Mouse (Mus musculus): Measurements from ENCODE around the gene Sik3.
"Not testable (repeated sequence)": the region's sequence is repeated elsewhere in the genome, so short reads cannot be mapped to it uniquely, and the experiment has no call there.

The Sik3 gene

DNA sequence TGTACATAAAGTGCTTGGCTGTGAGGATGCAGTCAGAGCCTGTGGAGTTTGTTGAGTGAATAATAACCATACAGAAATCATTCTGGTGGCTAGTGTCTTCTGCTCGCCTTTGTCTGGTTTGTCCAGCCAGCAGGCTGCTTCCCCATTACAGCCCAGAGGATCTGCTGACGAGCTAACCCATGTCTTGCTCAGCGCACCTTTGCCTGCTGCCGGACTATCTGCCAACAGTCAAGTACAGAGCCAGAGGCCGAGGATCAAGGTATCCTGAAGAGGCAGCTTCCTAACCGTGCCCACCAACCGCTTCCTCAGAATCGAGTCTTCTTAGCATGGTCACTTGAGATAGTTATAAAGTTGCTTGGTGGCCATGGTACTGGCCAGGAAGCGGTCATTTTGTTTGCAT, 93.5 kb downstream of the Sik3 start:
- DNase-seq (ENCODE audit: low spot score in 2 of 2): no peak

DNA sequence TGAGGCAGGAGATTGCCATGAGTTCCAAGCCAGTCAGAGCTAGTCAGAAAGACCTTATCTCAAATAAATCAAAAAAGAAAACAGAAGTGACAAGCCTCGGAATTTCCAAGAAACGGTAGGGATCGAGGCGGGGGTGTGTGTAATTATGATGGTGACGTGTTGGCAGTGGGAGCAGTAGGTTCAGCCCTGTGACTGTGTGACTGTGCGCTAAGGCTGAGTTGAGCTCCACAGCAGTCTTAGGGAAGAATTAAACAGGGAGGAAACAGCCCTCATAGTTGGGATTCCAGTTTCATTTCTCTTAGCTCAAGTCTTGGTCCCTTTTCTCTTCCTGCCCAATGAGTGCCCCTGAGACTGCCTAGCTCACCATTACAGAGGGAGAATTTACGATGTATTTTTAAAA, 98.0 kb downstream of the Sik3 start:
- DNase-seq (ENCODE audit: low spot score in 2 of 2): no peak

DNA sequence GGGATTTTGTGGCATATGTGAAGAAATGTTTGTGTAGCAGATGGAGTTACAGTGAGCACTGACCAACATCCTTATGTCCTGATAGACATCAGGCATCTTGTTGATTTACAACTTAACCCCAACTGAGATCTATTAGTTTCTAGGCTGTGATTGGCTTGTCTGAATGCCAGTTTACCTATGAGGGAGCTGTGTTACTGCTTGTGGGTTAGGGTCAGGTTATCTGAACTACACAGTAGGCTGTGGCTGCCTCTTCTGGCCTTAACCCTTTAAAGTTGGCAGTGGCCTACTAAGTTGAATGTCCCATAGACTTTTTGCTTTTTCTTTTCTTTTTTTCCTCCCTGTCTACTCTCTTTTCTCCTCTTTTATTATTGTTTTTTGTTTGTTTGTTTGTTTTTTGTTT, 98.7 kb downstream of the Sik3 start:
- no peak for DNase-seq (ENCODE audit: low spot score in 2 of 2)

DNA sequence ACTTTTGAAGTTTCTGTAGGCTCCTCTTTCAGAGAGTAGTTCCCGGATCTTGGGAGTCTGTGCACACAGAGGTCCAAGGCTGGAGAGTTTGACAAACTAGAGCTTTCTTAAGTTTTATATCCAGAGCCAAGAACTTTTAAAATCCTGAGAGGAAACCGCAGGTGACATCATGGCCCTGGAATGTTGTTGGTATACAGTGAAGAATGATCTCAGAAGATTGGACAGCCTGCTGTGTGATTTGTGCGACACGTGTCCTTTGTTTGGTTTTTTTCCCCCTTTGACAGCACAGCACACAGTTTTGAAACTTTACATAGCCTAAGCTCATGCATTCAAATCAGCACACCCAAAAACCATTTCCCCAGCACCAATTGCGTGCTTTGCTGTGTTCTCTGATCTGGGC, 99.6 kb downstream of the Sik3 start:
- DNase-seq (ENCODE audit: low spot score in 2 of 2): no peak

DNA sequence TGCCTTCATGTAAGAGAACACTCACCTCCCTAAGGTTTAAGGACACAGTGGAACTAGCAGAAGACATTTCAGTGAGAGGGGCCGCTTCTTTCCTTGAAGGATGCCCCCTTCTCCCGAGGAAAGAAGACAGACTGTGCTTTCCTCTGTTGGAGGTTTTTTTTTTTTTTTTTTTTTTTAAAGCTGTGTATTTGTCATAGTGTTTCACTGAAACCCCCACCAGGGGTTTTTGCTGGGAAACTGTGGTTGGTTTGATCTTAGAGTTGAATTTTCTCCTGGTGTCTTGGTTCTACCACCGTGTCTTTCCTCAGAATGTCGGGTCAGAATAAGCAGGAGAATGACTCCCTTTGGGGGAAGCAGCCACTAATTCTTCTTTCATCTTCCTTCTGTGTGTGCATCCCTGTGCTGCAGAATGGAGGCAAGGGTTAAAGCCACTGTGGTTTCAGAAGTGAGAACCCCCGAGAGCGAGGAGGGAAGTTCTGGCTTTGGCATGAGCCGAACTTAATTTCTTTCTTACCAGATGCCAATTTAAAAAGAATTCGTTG, 106.3 kb downstream of the Sik3 start:
- no peak for DNase-seq (ENCODE audit: low spot score in 2 of 2)

DNA sequence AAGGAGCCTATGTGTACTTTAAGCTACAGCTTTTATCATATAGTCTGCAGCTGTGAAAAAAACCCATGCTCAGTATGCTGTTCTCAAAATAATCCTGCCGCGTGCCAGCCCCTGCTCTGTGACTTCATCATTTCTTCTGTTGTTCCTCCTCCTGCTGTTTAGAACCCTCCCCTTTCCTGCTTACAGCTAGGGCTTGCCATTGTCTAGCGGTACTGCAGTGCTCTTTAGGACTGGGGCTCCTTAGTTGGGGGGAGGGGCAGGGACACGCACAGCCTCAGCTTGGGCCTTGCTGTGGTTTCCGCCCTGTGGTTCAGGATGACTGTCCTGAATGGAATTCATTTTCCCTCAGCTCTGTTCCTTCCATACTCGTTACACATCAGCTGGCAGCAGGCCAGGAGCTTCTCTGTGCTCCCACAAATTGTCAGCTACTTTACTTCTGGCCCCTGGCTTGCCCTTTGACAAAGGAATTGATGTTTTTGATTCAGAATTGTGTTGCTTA, 107.4 kb downstream of the Sik3 start:
- peak; percentile 44 to 61 for DNase-seq (ENCODE audit: low spot score in 2 of 2)

DNA sequence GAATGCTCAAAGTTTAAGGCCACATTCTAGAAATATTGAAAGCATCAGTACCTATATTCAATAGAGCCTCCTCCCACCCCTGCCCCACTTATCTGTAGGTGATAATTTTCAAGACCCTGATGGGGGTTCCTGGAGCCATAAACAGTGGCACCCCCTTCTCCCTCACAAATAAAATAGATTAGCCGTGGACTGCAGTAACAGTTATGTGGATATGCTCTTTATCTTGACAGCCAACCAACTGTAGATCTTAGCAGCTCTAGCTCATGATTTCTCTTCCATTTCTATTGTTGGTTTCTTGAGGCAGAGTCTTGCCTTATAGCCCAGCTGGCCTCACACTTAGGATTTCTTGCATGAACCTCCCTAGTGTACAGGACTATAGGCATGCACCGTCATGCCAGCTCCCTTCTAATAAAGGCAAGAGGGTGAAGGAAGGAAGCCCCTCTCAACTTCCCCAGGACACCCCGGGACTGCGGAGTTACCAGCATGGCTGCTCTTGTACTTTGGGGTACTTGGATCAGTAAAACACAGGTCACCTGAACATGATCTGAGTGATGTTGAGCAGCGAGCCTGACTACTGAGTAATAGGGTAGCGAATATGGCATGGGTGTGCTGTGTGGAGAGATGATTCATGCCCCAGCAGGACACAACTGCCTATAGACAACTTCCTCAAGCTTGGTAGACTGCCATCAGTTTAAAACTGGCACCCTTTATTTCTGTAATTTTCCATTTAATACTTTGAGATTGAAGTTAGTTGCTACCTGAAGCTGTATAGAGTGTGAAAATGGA, 108.0 kb downstream of the Sik3 start:
- no peak for DNase-seq (ENCODE audit: low spot score in 2 of 2)

DNA sequence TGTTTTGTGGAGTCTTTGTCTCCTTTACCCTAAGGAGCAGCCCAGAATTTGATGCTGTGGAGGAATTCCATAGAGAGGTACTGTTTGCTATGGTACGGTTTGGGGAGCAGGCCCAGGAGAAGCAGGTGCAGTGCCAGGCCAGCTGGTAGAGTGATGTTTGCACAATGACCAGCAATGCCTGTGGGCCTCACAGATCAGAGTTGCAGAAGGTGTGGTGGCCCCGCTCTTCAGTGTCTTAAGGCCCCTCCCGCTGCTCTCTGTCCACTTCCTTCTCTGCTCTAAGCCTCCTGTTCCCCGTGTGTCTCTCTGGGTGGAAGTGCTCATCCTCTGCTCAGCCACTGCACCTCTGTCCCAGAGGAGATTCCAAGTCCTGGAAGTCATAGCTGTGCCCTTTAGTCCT, 108.9 kb downstream of the Sik3 start:
- DNase-seq (ENCODE audit: low spot score in 2 of 2): no peak

DNA sequence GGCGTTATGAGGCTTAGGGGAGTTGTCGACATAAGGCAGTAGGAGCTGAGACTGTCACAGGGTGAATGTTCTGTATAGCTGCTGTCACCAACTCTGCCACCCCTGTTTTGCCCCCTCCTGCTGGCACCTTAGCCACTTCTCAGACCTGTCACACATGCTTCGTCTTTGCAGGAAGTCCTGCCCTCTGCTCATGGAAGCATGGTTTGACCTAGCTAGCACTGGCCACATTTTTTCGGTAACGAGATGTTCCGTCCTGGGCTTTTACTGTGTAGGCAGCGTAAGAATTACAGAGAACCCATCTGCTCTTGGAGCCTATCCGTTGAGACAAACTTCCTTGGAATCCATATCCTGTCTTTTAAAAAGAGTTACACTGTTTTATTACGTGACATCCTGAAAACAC, 110.1 kb downstream of the Sik3 start:
- DNase-seq (ENCODE audit: low spot score in 2 of 2): no peak

DNA sequence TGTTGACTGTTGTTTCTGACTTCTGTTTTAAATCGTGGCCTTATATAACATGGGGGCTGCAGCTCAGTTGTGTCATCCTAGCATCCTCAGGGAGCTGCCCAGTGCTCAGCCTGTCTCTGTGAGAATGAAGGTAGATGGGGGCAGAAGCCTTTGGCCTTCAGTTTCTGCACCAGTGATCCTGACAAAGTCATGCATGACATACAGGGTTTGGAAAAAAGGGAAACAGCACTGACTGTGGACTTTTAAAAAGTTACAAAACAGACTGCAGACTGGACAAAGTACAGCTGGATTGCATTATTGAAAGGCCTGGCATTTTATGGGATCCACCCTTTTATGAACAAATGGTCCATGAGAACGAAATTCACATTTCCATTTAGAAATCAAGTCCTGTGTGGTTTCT, 113.7 kb downstream of the Sik3 start:
- no peak for DNase-seq (ENCODE audit: low spot score in 2 of 2)

DNA sequence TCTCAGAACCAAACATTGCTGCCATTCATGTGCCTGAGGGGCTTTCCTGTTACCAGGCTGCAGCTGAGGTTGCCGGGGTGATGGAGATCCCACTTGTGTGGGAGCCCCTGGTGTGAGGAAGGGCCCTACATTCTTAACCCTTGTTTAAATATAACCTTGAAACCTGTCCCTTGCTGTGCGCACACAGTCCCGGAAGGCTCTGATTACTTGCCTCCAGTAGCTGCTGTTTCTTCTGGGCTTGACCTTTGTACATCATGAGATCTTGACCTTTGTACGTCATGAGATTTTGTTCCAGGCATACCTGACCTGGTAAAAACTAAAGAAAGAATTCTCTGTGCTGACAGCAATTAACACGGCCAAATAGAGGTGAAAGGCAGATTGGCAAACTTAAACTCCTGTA, 114.7 kb downstream of the Sik3 start:
- DNase-seq (ENCODE audit: low spot score in 2 of 2): no peak

DNA sequence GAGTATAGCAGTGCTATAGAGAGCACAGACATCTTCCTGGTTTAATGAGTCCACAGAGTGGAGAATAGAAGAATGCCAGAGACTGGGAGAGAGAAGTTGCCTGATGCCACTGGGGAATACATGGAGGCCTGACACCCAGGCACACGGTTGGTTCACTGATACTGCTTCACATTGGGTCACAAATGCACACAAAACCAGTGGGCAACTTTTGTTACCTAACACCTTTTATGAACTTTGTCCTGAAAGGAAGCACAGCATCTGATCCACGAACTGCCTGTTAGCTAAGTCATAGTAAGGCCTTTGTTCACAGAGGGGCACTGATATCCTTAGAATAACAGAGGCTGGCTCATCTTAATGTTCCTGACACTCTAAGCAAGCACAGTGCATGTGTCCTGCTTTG, 116.6 kb downstream of the Sik3 start:
- DNase-seq (ENCODE audit: low spot score in 2 of 2): no peak

DNA sequence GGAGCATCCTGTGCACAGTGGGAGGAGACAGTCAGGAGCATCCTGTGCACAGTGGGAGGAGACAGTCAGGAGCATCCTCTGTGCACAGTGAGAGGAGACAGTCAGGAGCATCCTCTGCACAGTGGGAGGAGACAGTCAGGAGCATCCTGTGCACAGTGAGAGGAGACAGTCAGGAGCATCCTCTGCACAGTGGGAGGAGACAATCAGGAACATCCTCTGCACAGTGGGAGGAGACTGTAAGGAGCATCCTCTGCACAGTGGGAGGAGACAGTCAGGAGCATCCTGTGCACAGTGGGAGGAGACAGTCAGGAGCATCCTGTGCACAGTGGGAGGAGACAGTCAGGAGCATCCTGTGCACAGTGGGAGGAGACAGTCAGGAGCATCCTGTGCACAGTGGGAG, 120.2 kb downstream of the Sik3 start:
- not testable (repeated sequence) for DNase-seq (ENCODE audit: low spot score in 2 of 2)

DNA sequence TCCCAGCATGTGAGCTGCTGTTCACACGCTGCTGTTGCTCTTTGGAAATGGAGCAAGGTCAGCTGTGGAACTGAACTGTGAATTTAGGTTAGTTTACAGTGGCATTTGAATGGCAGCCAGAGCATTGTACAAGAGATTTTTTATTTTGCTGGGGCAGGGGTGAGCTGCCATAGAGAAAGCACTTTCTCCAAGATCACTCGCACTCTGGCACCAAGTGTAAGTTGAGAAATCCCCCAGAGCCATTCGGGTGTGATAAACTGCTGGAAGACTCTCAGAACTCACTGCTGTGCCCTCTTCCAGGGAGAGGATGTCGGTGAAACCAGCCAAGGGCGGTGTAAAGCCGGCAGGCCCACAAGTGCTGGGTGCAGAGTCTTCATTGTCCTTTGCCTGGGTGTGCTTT, 126.2 kb downstream of the Sik3 start:
- no peak for DNase-seq (ENCODE audit: low spot score in 2 of 2)

DNA sequence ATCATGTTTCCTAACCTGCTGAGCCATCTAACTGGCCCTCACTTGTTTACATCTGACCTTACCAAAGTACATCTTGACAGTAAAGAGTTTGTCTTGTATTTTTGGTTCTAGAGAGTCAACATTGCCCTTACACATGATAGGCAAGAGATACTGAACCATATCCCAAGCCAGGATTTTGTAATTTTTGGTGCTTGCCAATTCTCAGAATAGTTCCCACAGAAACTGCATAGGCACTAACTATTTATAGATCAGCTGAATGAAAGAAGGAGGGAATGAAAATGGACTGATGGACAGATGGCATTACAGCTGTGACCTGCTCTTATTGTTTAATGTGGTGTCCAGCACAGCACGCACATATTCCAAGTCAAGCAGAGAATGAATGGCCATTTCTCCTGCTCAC, 128.2 kb downstream of the Sik3 start:
- no peak for DNase-seq (ENCODE audit: low spot score in 2 of 2)

DNA sequence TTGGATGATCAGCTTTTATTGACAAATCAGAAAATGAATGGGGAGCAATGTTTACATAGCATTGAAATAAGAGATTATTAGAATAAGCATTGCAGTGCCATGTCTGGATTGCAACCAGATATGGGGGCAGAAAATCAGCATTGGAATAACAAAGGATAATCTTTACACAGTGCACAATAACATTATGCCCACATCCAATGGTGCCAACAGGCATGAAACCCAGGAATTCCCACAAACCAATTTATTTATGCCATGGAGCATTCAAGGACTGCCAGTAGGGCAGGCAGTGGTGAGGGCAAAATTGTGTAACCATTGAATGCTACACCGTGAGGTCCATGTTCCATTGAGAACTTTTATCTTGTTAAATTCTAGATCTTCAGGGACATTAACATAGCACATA, 129.4 kb downstream of the Sik3 start:
- no peak for DNase-seq (ENCODE audit: low spot score in 2 of 2)

DNA sequence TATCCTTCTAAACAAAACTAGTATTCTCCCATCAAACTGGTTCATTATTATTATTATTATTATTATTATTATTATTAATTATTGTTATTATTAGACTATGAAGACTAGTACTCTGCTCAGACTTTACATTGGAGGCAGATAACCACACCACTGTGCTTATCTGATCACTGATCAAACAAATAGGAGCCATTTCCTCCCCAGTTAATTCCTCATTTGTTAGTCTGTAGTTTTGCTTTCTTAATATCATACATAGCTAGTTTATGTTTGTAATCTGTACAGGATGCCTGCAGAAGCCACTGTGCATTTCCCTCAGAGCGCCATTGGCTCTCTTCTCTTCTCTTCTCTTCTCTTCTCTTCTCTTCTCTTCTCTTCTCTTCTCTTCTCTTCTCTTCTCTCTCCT, 129.9 kb downstream of the Sik3 start:
- no peak for DNase-seq (ENCODE audit: low spot score in 2 of 2)

DNA sequence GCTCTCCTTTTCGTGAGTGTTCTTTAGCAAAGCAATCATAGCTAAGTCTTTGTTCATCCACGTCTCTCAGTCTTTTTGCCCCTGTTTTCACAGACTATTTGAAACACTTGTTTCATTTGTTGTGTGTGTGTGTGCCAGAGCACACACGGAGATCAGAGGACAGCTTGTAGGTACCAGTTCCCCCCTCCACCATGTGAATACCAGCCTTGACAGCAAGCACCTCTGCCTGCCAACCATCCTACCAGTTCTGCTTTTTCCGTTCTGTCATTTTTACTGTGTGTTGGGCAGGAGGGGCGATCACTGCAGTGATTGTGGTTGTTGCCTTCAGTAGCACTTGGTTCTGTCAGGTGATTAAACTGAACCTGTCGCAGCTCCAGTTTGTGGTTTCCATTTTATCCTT, 132.4 kb downstream of the Sik3 start:
- no peak for DNase-seq (ENCODE audit: low spot score in 2 of 2)

DNA sequence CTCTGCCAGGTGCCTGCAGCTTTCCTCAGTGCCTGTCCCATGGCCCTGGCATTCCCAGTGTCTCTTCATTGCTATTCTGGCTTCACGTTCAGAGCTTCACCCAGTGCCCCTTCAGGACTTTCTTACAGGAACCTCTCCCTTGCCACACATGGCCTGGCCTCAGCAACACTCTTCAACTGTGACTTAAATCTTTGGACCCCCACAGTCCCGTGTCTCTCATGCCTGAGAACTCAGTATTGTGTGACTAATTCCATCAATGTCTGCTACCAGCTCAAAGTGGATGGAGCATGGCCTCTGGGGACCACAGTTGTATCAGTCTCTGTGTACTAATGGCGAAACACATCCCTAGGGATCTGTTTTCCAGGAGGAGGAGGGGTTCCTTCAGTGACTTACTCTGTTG, 133.8 kb downstream of the Sik3 start:
- no peak for DNase-seq (ENCODE audit: low spot score in 2 of 2)

DNA sequence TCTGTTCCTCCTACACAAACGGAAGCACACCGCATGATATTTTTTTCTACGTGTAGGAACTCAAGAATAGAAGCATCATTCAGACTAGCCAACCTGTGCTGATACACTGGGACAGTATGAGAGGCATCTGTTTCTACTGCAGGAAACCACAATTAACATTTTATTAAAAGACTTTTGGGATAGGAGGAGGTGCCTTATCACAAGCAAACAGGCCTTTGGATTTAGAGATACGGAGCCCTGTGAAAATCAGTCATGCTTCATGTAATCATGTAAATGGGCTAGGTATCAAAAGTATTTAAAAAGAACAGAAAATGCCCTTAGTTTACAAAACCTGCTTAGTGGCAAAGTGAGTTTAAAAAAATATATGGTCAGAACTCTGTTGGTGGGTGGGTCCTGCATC, 136.1 kb downstream of the Sik3 start:
- no peak for DNase-seq (ENCODE audit: low spot score in 2 of 2)

DNA sequence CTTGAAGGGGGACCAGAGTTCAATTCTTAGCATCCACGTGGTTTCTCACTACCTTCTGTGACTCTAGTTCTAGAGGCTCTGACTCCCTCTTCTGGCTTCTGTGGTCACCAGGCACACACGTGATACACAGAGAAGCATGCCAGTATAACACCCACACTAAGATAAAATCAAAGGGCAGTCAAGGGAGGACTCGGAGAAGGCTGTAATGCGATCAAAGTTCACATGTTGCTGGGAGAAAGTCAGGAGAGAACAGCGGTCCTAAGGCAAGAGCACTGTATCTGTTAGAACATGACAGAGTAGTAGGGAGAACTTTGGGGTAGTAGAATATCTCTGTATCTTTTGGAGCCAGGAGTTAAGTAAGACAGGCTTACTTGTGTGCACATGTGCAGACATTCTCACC, 136.8 kb downstream of the Sik3 start:
- no peak for DNase-seq (ENCODE audit: low spot score in 2 of 2)

DNA sequence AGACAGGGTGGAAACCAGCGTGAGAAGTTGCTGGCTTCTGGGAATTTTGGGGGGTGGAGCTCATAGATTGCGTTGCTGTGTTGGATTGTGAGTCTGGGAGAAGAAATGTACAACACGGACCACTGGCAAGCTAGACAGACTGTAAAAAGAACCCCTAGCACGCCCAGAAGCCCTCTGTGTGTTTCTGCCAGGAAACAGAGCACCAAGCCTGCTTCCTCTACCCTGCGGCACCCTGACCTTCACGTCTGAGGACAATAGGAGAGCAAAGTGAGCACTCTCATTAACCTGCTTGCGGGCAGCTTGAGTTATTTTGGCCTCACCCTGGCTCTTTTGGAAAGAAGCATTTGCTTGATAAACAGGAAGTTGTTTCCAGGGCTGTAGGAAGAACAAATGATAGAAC, 137.5 kb downstream of the Sik3 start:
- DNase-seq (ENCODE audit: low spot score in 2 of 2): no peak

DNA sequence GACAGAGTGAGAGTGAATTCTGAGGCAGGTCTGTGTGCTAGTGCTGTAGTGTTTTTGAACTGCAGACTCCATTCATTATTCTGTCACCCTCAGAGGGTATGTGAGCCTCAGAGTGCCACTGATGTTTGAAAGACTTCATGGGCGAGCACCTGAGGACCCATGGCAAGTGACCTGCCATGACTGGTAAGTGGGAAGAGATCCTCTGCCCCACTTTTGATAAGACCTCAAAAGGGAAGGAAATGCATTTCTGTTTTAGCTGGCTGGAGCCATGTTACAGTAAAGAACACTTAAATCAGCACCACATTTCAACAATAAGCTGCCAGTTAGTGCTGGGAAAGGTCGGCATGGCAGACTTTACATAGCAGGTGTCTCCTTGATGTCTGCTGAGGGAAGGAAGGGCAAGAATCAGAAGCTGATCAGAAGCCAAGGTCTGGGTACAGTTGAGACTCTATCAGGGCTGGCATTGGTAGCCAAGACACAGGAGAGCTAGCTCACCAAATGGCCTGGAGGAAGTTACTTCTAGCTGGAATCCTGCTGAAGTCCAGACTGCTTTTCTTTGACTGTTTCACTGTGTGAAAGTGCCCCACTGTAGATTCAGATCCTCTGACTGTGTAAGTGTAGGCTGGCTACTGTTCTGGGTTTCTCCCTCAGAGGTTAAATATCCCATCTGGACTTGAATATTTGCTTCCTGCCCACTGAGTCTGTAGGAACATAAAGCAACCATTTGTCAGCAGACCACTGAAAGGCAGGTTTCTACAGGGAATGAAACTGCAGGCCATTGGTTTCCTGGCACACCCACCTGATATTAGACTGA, 138.5 kb downstream of the Sik3 start:
- DNase-seq (ENCODE audit: low spot score in 2 of 2): no peak
